Comparison of ENCODE assay signal across 21 mouse cellular contexts in the genomic region with DNA sequence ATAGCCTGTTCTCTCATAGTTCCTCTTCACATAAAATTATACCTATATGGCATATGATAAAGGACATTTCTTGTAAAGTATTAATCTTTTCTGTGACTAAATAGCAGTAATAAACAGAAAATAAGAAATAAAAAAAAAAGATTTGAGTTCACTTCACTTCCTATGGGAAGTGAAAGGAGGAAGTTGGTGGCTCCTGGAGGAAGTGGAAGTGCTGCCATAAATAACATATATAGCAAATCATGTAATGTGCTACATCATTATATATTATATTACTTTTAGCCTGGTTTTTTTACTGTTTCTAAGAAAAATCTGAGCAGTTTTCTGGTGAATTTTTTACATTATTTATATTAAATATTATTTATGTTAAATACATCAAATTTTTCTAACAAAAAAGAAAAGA. TPM values are rescaled to one million over a fixed set of nuclear protein-coding genes. Genes with fewer than 3 reads are reported as not detected.
DNase-seq lines count a peak whose midpoint lies in the region; ATAC-seq lines count a peak whose summit lies in the region.
"Had no signal": no experiment of that assay in that cellular context is flagged by ENCODE, and none has a peak within 500 bp of the region (broad histone marks: within the 10 kb centered on the region; RNA-seq: fewer than 3 reads in every experiment).

No protein-coding gene starts in this region.

- no peaks in the 10 kb centered on the region for H3K4me1 ChIP-seq in midbrain, embryonic 14.5 days (ENCODE audit: control insufficient read depth, insufficient read depth, low read length)

- no peaks in the 10 kb centered on the region for H3K27me3 ChIP-seq in midbrain, embryonic 14.5 days (ENCODE audit: control insufficient read depth, insufficient read depth, low read length)

- no peaks in the 10 kb centered on the region for H3K36me3 ChIP-seq in midbrain, embryonic 14.5 days (ENCODE audit: control insufficient read depth, insufficient read depth, low read length)
- H3K36me3 ChIP-seq: G1E had no signal

- no peak for DNase-seq in MN1 (ENCODE audit: low spot score)
- no peak for DNase-seq in midbrain, embryonic 14.5 days
- DNase-seq: adrenal gland, adult 2 months; adrenal gland, adult 8-10 months; adrenal gland, postnatal 10 days; adrenal gland, postnatal 14 days; adrenal gland, postnatal 25 days; adrenal gland, postnatal 36 days; B cell, adult 2 months; cerebellum, adult 11 months; cerebellum, adult 11-12 months; cerebellum, adult 18-20 months; cerebellum, adult 2 months had no signal

- no peak overlapping the region for H3K27ac ChIP-seq in midbrain, embryonic 14.5 days (replicated peaks; ENCODE audit: low read depth, low read length)

- no peaks in the 10 kb centered on the region for H3K9me3 ChIP-seq in midbrain, embryonic 14.5 days (ENCODE audit: control insufficient read depth, low read length)
- H3K9me3 ChIP-seq: G1E had no signal

- no peak overlapping the region for H3K4me2 ChIP-seq in midbrain, embryonic 14.5 days (ENCODE audit: low read length)

- no peak overlapping the region for H3K4me3 ChIP-seq in midbrain, embryonic 14.5 days (replicated peaks; ENCODE audit: low read depth, low read length)

- H3K9ac ChIP-seq in midbrain, embryonic 14.5 days (replicated peaks; ENCODE audit: low read length): no peak overlapping the region

- ATAC-seq in granulocyte monocyte progenitor cell, adult 5-6 weeks (replicated peaks; ENCODE audit: poor library complexity, severe bottlenecking): peak; percentile 62
- ATAC-seq in megakaryocyte, adult 5-6 weeks (ENCODE audit: poor library complexity, severe bottlenecking): peak; percentile 63
- ATAC-seq in midbrain, embryonic 14.5 days (ENCODE audit: low FRiP score, low TSS enrichment): no peak
- ATAC-seq: activated CD4-positive, CD25-positive, alpha-beta regulatory T cell, adult 4 months; CD4-positive, CD25-positive, alpha-beta regulatory T cell, adult 4 months; Patski had no signal

RNA-seq across cellular contexts. Expression of a gene that starts 22.7 kb away (rescaled TPM):
- not detected in 2 replicates for total RNA-seq in granulocyte monocyte progenitor cell, adult 5-6 weeks (2014; fragmentation: Nextera tagmentation)
- not detected in 2 replicates for total RNA-seq in granulocyte monocyte progenitor cell, adult 5-6 weeks (2017)
- not detected in 2 replicates for total RNA-seq in megakaryocyte, adult 5-6 weeks (2015)
- total RNA-seq in megakaryocyte, adult 5-6 weeks (2017): 0.04 TPM in 1 of 2 replicates, not detected in the other
- 16.2 and 16.4 TPM in 2 replicates for polyA plus RNA-seq in midbrain, embryonic 14.5 days (2014; fragmentation: Nextera tagmentation; extraction: Ambion mirVana)
- total RNA-seq: CH12.LX, MEL had no signal
- polyA plus RNA-seq: activated CD4-positive, CD25-positive, alpha-beta regulatory T cell, adult 4 months; G1E had no signal
